Mouse (Mus musculus) liver, embryonic 14.5 days (tissue): Measurements from ENCODE around the gene Mta1.

Experiments used
- CTCF ChIP-seq: IDR thresholded peaks from 2 replicates; pipeline ENCODE4 v1.5.1; 2016; ENCODE audit warnings: antibody characterized with exemption, low read depth, control low read depth
- EP300 ChIP-seq: IDR thresholded peaks from 2 replicates; pipeline ENCODE4 v1.6.1; 2016; ENCODE audit warnings: antibody characterized with exemption, low read depth

DNA sequence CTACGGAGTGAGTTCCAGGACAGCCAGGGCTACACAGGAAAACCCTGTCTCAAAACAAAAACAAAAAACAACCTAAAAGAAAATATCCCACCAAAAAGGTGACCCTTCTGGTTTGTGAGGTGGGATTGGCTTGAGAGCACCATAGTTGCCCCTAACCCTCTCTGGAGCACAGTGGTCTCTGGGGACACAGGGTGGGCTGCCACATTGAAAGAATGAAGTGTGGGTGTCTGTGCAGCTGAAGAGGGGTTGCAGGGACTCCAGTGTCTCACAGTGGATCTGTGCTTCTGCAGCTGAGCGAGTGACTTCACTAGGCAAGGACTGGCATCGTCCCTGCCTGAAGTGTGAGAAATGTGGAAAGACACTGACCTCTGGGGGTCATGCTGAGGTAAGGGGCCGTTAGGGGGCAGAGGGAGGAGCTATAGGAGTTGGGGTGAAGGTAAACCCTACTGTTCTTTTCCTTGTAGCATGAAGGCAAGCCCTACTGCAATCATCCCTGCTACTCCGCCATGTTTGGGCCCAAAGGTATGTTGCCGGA, 55.0 kb downstream of the Mta1 start:
- TF ChIP-seq EP300 (no peak), CTCF (no peak)
